Comparison of ENCODE assay signal across 8 mouse cellular contexts in genomic region chr7:28350155-28350883, GRCm38 (mm10). TPM values are rescaled to one million over a fixed set of nuclear protein-coding genes. Genes with fewer than 3 reads are reported as not detected.
DNase-seq lines count a peak whose midpoint lies in the region; ATAC-seq and TF ChIP-seq lines count a peak whose summit lies in the region.

Gene Rps16, plus strand, starts transcription at chr7:28350652.

- peak; percentile 86 for TF ChIP-seq POLR2A in heart, adult 2 months (IDR thresholded peaks at IDR 0.05; ENCODE audit: insufficient read depth, low read depth, low read length)

- 0 out of 2 replicates have a peak, but pooled peaks cover 3% of the 10 kb centered on the region for H3K79me2 ChIP-seq in heart, adult 2 months (replicated peaks; ENCODE audit: control insufficient read depth, insufficient read depth, low read length)

- intact Hi-C loops in heart, adult 2 months (cut with DNase I) = loop anchor here (1.0 kb wide), 1 partner anchor 12 kb away; the partner anchor contains the start of gene Supt5

- no peaks in the 10 kb centered on the region for H3K9me3 ChIP-seq in embryonic facial prominence, embryonic 13.5 days
- H3K9me3 ChIP-seq in limb, embryonic 13.5 days = no peaks in the 10 kb centered on the region
- no peaks in the 10 kb centered on the region for H3K9me3 ChIP-seq in midbrain, embryonic 16.5 days (replicated peaks; ENCODE audit: control insufficient read depth, low read length, poor library complexity, severe bottlenecking)

- TF ChIP-seq EP300 in heart, adult 2 months (IDR thresholded peaks at IDR 0.05; ENCODE audit: insufficient read depth, low read depth, low read length) = 0 out of 2 replicates have a peak, but pooled peaks have one; percentile 57

- ATAC-seq in embryonic facial prominence, embryonic 13.5 days (ENCODE audit: insufficient number of reproducible peaks, insufficient read depth, low FRiP score, low TSS enrichment, low read depth) = peak; percentile 90
- ATAC-seq in limb, embryonic 13.5 days (ENCODE audit: low FRiP score, low read depth) = peak; percentile 95
- ATAC-seq in midbrain, embryonic 16.5 days = peak; percentile 92

- peak within 1 kb of the TSS; percentile 79 for H3K4me3 ChIP-seq in embryonic facial prominence, embryonic 13.5 days
- H3K4me3 ChIP-seq in heart, adult 2 months = peak within 1 kb of the TSS; percentile 72
- H3K4me3 ChIP-seq in limb, embryonic 13.5 days = peak within 1 kb of the TSS; percentile 92
- peak within 1 kb of the TSS; percentile 85 for H3K4me3 ChIP-seq in midbrain, embryonic 16.5 days (ENCODE audit: low read depth, low read length)

- TF ChIP-seq CTCF in heart, adult 2 months (IDR thresholded peaks at IDR 0.05) = no peak

- H3K27ac ChIP-seq in embryonic facial prominence, embryonic 13.5 days = peak within 1 kb of the TSS; percentile 97
- peak within 1 kb of the TSS; percentile 96 for H3K27ac ChIP-seq in heart, adult 2 months
- peak within 1 kb of the TSS; percentile 96 for H3K27ac ChIP-seq in limb, embryonic 13.5 days
- H3K27ac ChIP-seq in midbrain, embryonic 16.5 days (ENCODE audit: low read length) = peak within 1 kb of the TSS; percentile 91

- under 1% methylated on average over 50 of the region's 50 CpGs for WGBS in embryonic facial prominence, embryonic 13.5 days
- WGBS in heart, adult 2 months = under 1% methylated on average over 50 of the region's 50 CpGs
- WGBS in limb, embryonic 13.5 days = under 1% methylated on average over 48 of the region's 50 CpGs
- under 1% methylated on average over 46 of the region's 50 CpGs for WGBS in midbrain, embryonic 16.5 days

- H3K36me3 ChIP-seq in embryonic facial prominence, embryonic 13.5 days = peaks cover 34% of the 10 kb centered on the region
- peaks cover 5% of the 10 kb centered on the region; the same call in 1 of the 2 replicates for H3K36me3 ChIP-seq in heart, adult 2 months (ENCODE audit: control insufficient read depth, insufficient read depth, low read length)
- H3K36me3 ChIP-seq in limb, embryonic 13.5 days = peaks cover 36% of the 10 kb centered on the region
- H3K36me3 ChIP-seq in midbrain, embryonic 16.5 days (ENCODE audit: control insufficient read depth, insufficient read depth, low read length) = peaks cover 6% of the 10 kb centered on the region; the same call in 1 of the 2 replicates

- peaks cover 22% of the 10 kb centered on the region for H3K4me1 ChIP-seq in embryonic facial prominence, embryonic 13.5 days
- peaks cover 5% of the 10 kb centered on the region for H3K4me1 ChIP-seq in heart, adult 2 months (ENCODE audit: control insufficient read depth, insufficient read depth, low read length)
- peaks cover 24% of the 10 kb centered on the region for H3K4me1 ChIP-seq in limb, embryonic 13.5 days
- H3K4me1 ChIP-seq in midbrain, embryonic 16.5 days (ENCODE audit: control insufficient read depth, insufficient read depth, low read length) = peaks cover 18% of the 10 kb centered on the region

- H3K27me3 ChIP-seq in embryonic facial prominence, embryonic 13.5 days = no peaks in the 10 kb centered on the region
- no peaks in the 10 kb centered on the region for H3K27me3 ChIP-seq in heart, adult 2 months (ENCODE audit: control insufficient read depth, insufficient read depth, low read length)
- H3K27me3 ChIP-seq in limb, embryonic 13.5 days = no peaks in the 10 kb centered on the region
- no peaks in the 10 kb centered on the region for H3K27me3 ChIP-seq in midbrain, embryonic 16.5 days (ENCODE audit: control insufficient read depth, insufficient read depth, low read depth, low read length)

- peak; percentile 97 for DNase-seq in 3134 (ENCODE audit: extremely low read depth, insufficient read length, low spot score)
- DNase-seq in adrenal gland, postnatal 36 days = peak; percentile 98 to 99
- peak; percentile 97 to 99 for DNase-seq in heart, adult 2 months
- peak; percentile 96 to 97 for DNase-seq in kidney, adult 8-10 months
- DNase-seq in spleen, postnatal 10 days (ENCODE audit: low spot score in 2 of 2) = peak; percentile 99

- peak within 1 kb of the TSS; percentile 98 for H3K9ac ChIP-seq in embryonic facial prominence, embryonic 13.5 days
- H3K9ac ChIP-seq in heart, adult 2 months (ENCODE audit: low read depth, low read length) = peak within 1 kb of the TSS; percentile 83
- peak within 1 kb of the TSS; percentile 99 for H3K9ac ChIP-seq in limb, embryonic 13.5 days
- H3K9ac ChIP-seq in midbrain, embryonic 16.5 days (ENCODE audit: low read depth, low read length) = peak within 1 kb of the TSS; percentile 95

- peak within 1 kb of the TSS; percentile 65 for H3K4me2 ChIP-seq in embryonic facial prominence, embryonic 13.5 days
- H3K4me2 ChIP-seq in limb, embryonic 13.5 days (replicated peaks) = peak within 1 kb of the TSS; percentile 80
- peak within 1 kb of the TSS; percentile 96 for H3K4me2 ChIP-seq in midbrain, embryonic 16.5 days (ENCODE audit: low read length)

RNA-seq across cellular contexts. Expression of gene Rps16, which starts in this region (rescaled TPM):
- 1,000 to 10,000 TPM; 1,072 to 1,115 TPM for total RNA-seq in adrenal gland, postnatal 36 days (2021)
- 1,032 and 1,091 TPM in 2 replicates for polyA plus RNA-seq in embryonic facial prominence, embryonic 13.5 days (2015; fragmentation: Nextera tagmentation; extraction: Ambion mirVana)
- total RNA-seq in heart, adult 2 months (2021) = 100 to 1,000 TPM; 496 to 556 TPM
- 312 and 411 TPM in 2 replicates for polyA plus RNA-seq in heart, adult 2 months (2012; rRNA removed)
- polyA plus RNA-seq in limb, embryonic 13.5 days (2015; fragmentation: Nextera tagmentation; extraction: Ambion mirVana) = 908 and 932 TPM in 2 replicates
- polyA plus RNA-seq in midbrain, embryonic 16.5 days (2015; fragmentation: Nextera tagmentation; extraction: Ambion mirVana) = 414 and 435 TPM in 2 replicates

Comparison
In these comparisons a context has a peak if more than half of its experiments do, and no peak if none do; other contexts are left out.
1. Peak in every context shown above with its lines: DNase-seq, ATAC-seq, H3K4me3 ChIP-seq and H3K27ac ChIP-seq.